Mouse (Mus musculus): ENCODE measurements around the gene Pear1. TPM values are rescaled to one million over a fixed set of nuclear protein-coding genes. Genes with fewer than 3 reads are reported as not detected.

Gene Pear1
- polyA plus RNA-seq, 1 experiment from 2014 or later, result 32.4 TPM

DNA sequence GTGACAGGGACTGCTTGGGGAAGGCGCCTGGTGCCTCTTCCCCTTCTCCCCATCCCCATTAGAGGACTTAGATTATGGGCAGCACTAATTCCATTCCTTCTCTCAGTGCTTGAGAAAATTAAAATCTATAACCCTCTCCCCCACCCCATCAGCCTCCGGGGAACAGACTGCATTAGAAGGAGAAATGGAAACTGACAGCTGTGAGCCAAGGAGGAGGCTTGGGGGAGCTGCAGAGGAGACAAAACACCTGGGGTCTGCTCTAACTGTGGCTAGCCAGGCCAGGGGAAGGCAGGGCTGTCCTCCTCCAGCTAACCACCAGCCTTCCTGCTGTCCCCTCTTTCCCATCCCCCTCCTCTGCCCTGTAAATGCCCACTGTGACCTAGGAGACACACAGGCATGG is 45.0 kb downstream of the Pear1 start:
- peaks cover 12% of the 10 kb centered on the region for H3K4me1 ChIP-seq
- H3K27me3 ChIP-seq, result peaks cover 18% of the 10 kb centered on the region
- no peak overlapping the region for H3K9ac ChIP-seq
- 51% methylated on average over 2 of the region's 2 CpGs for WGBS
- no peak overlapping the region for H3K4me3 ChIP-seq
- no peak overlapping the region for H3K4me2 ChIP-seq
- no peaks in the 10 kb centered on the region for H3K36me3 ChIP-seq
- H3K27ac ChIP-seq, result no peak overlapping the region
- ATAC-seq (ENCODE audit: borderline replicate concordance, extremely low read depth, low FRiP score, low TSS enrichment), result peak; percentile 6; the same call in 1 of the 2 replicates
- H3K9me3 ChIP-seq, result no peaks in the 10 kb centered on the region

DNA sequence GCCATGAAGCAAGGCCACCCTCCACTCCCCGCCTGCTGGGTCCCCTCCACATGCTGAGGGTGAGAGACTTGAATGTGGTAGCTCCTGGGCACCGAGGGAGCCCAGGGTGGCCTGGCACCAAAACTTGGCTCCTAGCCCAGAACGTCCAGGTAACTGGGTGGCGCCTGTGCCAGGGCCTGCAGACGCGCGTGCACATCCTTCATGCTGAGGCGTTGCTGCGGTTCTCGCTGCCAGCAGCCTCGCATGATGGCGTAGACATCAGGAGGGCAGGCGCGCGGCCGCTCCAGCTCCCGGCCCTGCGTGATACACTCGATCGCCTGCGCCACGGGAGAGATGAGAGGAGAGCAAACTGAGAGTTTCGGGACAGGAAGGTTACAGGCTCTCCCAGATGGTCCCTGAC is 45.8 kb downstream of the Pear1 start:
- no peaks in the 10 kb centered on the region for H3K9me3 ChIP-seq
- H3K4me3 ChIP-seq, result no peak overlapping the region
- H3K27ac ChIP-seq, result no peak overlapping the region
- no peak overlapping the region for H3K9ac ChIP-seq
- H3K36me3 ChIP-seq, result no peaks in the 10 kb centered on the region
- no peak overlapping the region; the same call in 1 of the 2 replicates for H3K4me2 ChIP-seq
- WGBS, result 48% methylated on average over 23 of the region's 23 CpGs
- H3K27me3 ChIP-seq, result peaks cover 18% of the 10 kb centered on the region
- ATAC-seq (ENCODE audit: borderline replicate concordance, extremely low read depth, low FRiP score, low TSS enrichment), result no peak
- peaks cover 12% of the 10 kb centered on the region for H3K4me1 ChIP-seq

DNA sequence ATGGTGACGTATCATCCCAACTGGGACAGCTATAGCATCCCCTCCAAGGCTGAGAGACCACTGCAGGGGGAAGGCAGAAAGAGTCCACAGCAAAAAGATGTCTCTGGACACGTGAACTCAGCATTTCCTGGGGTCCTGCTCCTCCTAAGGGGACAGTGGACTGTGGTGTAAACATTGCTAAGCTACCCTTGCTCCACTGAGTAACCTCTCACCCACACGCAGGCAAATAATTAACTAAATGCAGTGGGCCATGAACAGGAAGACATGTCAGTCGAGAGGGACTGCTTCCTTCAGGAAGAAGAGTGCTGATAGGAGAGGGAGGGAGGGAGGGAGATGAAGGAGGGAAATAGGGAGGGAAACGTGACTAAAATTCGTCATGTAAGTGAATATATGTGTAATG is 53.0 kb downstream of the Pear1 start:
- no peak overlapping the region for H3K27ac ChIP-seq
- no peak overlapping the region for H3K4me3 ChIP-seq
- no peak overlapping the region for H3K4me2 ChIP-seq
- H3K27me3 ChIP-seq, result no peaks in the 10 kb centered on the region; the same call in none of the 2 replicates
- no peaks in the 10 kb centered on the region for H3K9me3 ChIP-seq
- 29% methylated on average over 6 of the region's 6 CpGs for WGBS
- no peaks in the 10 kb centered on the region for H3K36me3 ChIP-seq
- no peak for ATAC-seq (ENCODE audit: borderline replicate concordance, extremely low read depth, low FRiP score, low TSS enrichment)
- H3K9ac ChIP-seq, result no peak overlapping the region
- peaks cover 22% of the 10 kb centered on the region for H3K4me1 ChIP-seq

DNA sequence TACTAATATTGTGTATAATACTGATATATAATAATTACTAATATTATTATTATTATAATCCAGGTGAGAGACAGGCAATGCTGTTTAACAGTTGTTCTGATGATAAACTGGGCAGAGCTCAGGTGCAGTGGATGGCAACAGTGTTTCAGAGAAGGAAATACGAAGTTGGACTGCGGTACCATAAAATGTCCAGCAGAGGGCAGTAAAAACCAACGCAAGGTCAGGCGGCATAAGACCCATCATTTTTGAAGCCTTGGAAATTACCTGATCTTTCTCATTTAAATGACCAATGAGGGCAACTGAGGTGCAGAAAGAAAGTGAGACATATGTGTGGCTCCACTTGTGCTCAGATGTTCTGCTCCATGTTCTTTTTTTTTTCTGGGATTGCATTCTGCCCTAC is 53.8 kb downstream of the Pear1 start:
- H3K4me2 ChIP-seq, result no peak overlapping the region
- H3K27ac ChIP-seq, result no peak overlapping the region
- no peaks in the 10 kb centered on the region for H3K9me3 ChIP-seq
- H3K27me3 ChIP-seq, result no peaks in the 10 kb centered on the region; the same call in 1 of the 2 replicates
- H3K36me3 ChIP-seq, result no peaks in the 10 kb centered on the region
- no peak overlapping the region for H3K4me3 ChIP-seq
- WGBS, result under 1% methylated on average over 4 of the region's 4 CpGs
- ATAC-seq (ENCODE audit: borderline replicate concordance, extremely low read depth, low FRiP score, low TSS enrichment), result no peak
- H3K4me1 ChIP-seq, result peaks cover 31% of the 10 kb centered on the region
- H3K9ac ChIP-seq, result no peak overlapping the region

GRCm38 (mm10) chr3:87769506-87769905 is 54.6 kb downstream of the Pear1 start:
- no peak for ATAC-seq (ENCODE audit: borderline replicate concordance, extremely low read depth, low FRiP score, low TSS enrichment)
- WGBS, result 80% methylated on average over 8 of the region's 8 CpGs
- Histone ChIP-seq H3K9ac (no peak overlapping the region), H3K27me3 (no peaks in the 10 kb centered on the region; the same call in 1 of the 2 replicates), H3K4me3 (no peak overlapping the region), H3K27ac (no peak overlapping the region), H3K36me3 (no peaks in the 10 kb centered on the region), H3K9me3 (no peaks in the 10 kb centered on the region), H3K4me2 (no peak overlapping the region; the same call in 1 of the 2 replicates), H3K4me1 (peaks cover 38% of the 10 kb centered on the region)

DNA sequence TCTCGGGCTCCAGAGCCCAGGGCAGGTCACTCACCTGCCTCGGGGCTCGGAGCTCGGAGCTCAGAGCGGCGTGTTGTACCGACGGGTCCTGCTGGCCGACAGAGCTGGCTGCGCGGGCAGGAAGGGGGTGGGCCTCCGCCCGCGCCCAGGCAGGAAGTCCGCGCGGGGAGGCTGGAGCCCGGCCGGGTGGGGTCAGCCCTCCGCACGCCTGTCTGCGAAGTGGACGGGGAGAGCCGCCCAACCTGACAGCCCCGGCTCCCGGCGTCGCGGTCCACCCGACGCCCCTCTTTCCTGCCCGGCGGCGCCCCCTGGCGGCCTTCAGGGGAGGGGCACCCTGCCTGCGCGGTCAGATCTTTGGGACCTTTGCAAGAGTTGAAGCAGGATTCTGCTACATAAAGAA is 55.3 kb downstream of the Pear1 start:
- Histone ChIP-seq H3K4me3 (peak overlapping the region; percentile 56), H3K27ac (peak overlapping the region; percentile 96), H3K27me3 (no peaks in the 10 kb centered on the region; the same call in 1 of the 2 replicates), H3K36me3 (no peaks in the 10 kb centered on the region), H3K9ac (peak overlapping the region; percentile 58), H3K9me3 (no peaks in the 10 kb centered on the region), H3K4me1 (peaks cover 45% of the 10 kb centered on the region), H3K4me2 (peak overlapping the region; percentile 71)
- WGBS, result under 1% methylated on average over 35 of the region's 37 CpGs
- ATAC-seq (ENCODE audit: borderline replicate concordance, extremely low read depth, low FRiP score, low TSS enrichment), result peak; percentile 75

DNA sequence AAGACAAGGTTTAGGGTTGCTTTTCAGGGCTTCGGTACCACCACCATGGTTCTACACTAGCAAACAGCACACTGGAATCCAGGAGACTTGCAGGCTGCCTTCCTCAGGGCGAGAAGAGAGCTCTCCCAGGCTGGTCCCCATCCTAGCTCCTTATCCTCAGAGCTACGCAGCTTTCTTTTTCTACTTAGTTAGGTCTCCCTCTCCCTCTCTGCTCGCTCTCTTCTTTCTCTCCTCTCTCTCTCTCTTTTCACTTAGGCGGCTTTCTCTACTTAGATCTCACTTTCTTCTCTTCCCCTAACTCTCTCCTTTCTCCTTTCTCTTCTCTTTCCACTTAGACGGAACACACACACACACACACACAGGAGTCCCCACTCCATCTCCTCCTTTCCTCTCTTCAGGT is 55.7 kb downstream of the Pear1 start:
- 32% methylated on average over 6 of the region's 6 CpGs for WGBS
- Histone ChIP-seq H3K4me3 (peak overlapping the region; percentile 56), H3K27ac (peak overlapping the region; percentile 96), H3K27me3 (no peaks in the 10 kb centered on the region; the same call in 1 of the 2 replicates), H3K9ac (peak overlapping the region; percentile 58), H3K4me1 (peaks cover 49% of the 10 kb centered on the region), H3K9me3 (no peaks in the 10 kb centered on the region), H3K4me2 (peak overlapping the region; percentile 71), H3K36me3 (no peaks in the 10 kb centered on the region)
- no peak for ATAC-seq (ENCODE audit: borderline replicate concordance, extremely low read depth, low FRiP score, low TSS enrichment)

DNA sequence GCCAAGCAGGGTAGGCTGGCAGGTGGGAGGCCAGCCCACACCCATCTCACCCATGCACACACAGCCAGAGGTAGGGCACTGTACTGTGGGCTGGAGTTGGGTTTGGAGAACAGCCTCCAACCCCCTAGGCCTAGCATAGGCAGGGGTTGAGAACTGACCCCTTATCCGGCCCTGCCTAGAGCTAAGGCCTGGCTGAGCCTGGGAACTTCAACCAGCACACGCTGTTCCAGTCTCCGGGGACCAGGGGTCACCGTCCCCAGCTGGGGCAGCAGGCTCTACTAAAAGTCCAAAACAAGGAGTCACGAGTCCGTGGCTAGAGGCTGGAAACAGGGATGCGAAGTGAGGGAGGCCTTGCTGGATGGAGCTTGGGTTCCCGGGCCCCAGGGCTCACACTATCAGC is 56.3 kb downstream of the Pear1 start:
- H3K4me2 ChIP-seq, result peak overlapping the region; percentile 71
- WGBS, result 56% methylated on average over 8 of the region's 8 CpGs
- H3K27ac ChIP-seq, result peak overlapping the region; percentile 96
- no peaks in the 10 kb centered on the region for H3K36me3 ChIP-seq
- ATAC-seq (ENCODE audit: borderline replicate concordance, extremely low read depth, low FRiP score, low TSS enrichment), result no peak
- no peaks in the 10 kb centered on the region for H3K9me3 ChIP-seq
- peak overlapping the region; percentile 56 for H3K4me3 ChIP-seq
- H3K9ac ChIP-seq, result peak overlapping the region; percentile 58
- H3K4me1 ChIP-seq, result peaks cover 54% of the 10 kb centered on the region
- no peaks in the 10 kb centered on the region; the same call in 1 of the 2 replicates for H3K27me3 ChIP-seq

DNA sequence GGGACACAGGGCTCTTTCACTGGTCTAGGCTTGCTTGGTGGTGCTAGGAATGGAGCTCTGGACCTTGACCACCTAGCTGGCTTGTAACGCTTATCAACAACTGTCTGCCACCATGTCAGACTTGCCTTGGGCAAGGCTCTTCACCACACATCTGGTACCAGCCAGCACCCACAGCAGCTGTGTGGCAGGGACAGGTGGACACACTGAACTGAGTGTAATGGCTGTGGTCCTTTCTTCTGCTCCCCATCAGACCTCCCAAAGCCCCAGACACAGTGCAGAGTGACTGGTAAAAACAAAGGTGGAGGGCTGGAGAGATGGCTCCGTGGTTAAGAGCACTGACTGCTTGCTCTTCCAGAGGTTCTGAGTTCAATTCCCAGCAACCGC is 57.8 kb downstream of the Pear1 start:
- Histone ChIP-seq H3K4me2 (peak overlapping the region; percentile 54), H3K36me3 (no peaks in the 10 kb centered on the region), H3K27me3 (no peaks in the 10 kb centered on the region), H3K4me1 (peaks cover 69% of the 10 kb centered on the region), H3K4me3 (no peak overlapping the region), H3K9me3 (no peaks in the 10 kb centered on the region), H3K27ac (peak overlapping the region; percentile 96; the same call in 1 of the 2 replicates), H3K9ac (no peak overlapping the region)
- 76% methylated on average over 3 of the region's 3 CpGs for WGBS
- ATAC-seq (ENCODE audit: borderline replicate concordance, extremely low read depth, low FRiP score, low TSS enrichment), result no peak

GRCm38 (mm10) chr3:87765631-87766283 is 58.3 kb downstream of the Pear1 start:
- Histone ChIP-seq H3K4me1 (peaks cover 71% of the 10 kb centered on the region), H3K4me3 (peak overlapping the region; percentile 24; the same call in 1 of the 2 replicates), H3K36me3 (no peaks in the 10 kb centered on the region), H3K9me3 (no peaks in the 10 kb centered on the region), H3K4me2 (peak overlapping the region; percentile 54), H3K9ac (no peak overlapping the region), H3K27me3 (no peaks in the 10 kb centered on the region), H3K27ac (peak overlapping the region; percentile 96)
- ATAC-seq (ENCODE audit: borderline replicate concordance, extremely low read depth, low FRiP score, low TSS enrichment), result no peak
- WGBS, result 65% methylated on average over 5 of the region's 5 CpGs

DNA sequence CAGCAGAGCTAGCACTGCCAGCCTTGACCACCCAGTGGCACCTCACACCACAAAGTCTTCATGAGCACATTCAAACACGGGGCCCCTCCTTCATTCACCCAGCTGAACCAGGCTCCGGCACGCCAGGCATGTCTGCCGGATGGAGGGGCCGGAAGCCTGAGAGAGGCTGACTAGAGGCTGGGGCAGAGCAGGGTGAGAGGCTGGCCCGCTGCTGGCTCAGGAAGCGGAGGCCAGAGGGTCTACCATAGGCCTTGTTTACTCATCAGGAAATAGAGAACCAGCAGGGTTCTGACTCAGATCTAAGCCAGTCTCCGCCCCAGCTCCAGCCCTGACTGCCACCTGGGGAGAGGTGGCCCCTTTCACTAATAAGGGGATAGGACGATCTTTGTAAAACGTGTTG is 59.0 kb downstream of the Pear1 start:
- Histone ChIP-seq H3K9ac (peak overlapping the region; percentile 8; the same call in 1 of the 2 replicates), H3K4me3 (peak overlapping the region; percentile 24), H3K4me2 (peak overlapping the region; percentile 54), H3K4me1 (peaks cover 71% of the 10 kb centered on the region), H3K27ac (peak overlapping the region; percentile 96), H3K36me3 (no peaks in the 10 kb centered on the region), H3K9me3 (no peaks in the 10 kb centered on the region), H3K27me3 (no peaks in the 10 kb centered on the region)
- 15% methylated on average over 10 of the region's 10 CpGs for WGBS
- peak; percentile 48 for ATAC-seq (ENCODE audit: borderline replicate concordance, extremely low read depth, low FRiP score, low TSS enrichment)

GRCm38 (mm10) chr3:87764506-87764905 is 59.6 kb downstream of the Pear1 start:
- Histone ChIP-seq H3K4me3 (peak overlapping the region; percentile 24), H3K9ac (peak overlapping the region; percentile 8; the same call in 1 of the 2 replicates), H3K27ac (peak overlapping the region; percentile 96), H3K9me3 (no peaks in the 10 kb centered on the region), H3K36me3 (no peaks in the 10 kb centered on the region), H3K27me3 (no peaks in the 10 kb centered on the region), H3K4me2 (peak overlapping the region; percentile 54), H3K4me1 (peaks cover 71% of the 10 kb centered on the region)
- 9% methylated on average over 10 of the region's 10 CpGs for WGBS
- ATAC-seq (ENCODE audit: borderline replicate concordance, extremely low read depth, low FRiP score, low TSS enrichment), result peak; percentile 33; the same call in 1 of the 2 replicates

Measured in lung, embryonic 15.5 days (tissue).